Mouse (Mus musculus) gastrocnemius, postnatal 36 days (tissue): ENCODE results near the gene E330021D16Rik. TPM values are rescaled to one million over a fixed set of nuclear protein-coding genes. Genes with fewer than 3 reads are reported as not detected.
"Not testable (repeated sequence)": the region's sequence is repeated elsewhere in the genome, so short reads cannot be mapped to it uniquely, and the experiment has no call there.

Experiments used
- DNase-seq, 2 experiments: peaks; one replicate each; pipeline ENCODE4 v3.0.0; 2022
- intact Hi-C: fragments of 180-260 bp; cut with DNase I; formaldehyde crosslinking; loops from one replicate; pipeline ENCODE4 v1.15.1; 2025
- long read RNA-seq, 2 experiments: library from polyadenylated mRNA; stranded (forward); transcript quantifications; one replicate each; pipeline ENCODE4 v2.0.0; 2021
- total RNA-seq, 2 experiments: library from RNA; stranded (reverse); gene quantifications; 2 replicates each; pipeline ENCODE4 v1.2.3; 2021

E330021D16Rik gene
- not detected for total RNA-seq
- long read RNA-seq, experiment 1 = 0 reads
- long read RNA-seq, experiment 2 = 0 reads

DNA sequence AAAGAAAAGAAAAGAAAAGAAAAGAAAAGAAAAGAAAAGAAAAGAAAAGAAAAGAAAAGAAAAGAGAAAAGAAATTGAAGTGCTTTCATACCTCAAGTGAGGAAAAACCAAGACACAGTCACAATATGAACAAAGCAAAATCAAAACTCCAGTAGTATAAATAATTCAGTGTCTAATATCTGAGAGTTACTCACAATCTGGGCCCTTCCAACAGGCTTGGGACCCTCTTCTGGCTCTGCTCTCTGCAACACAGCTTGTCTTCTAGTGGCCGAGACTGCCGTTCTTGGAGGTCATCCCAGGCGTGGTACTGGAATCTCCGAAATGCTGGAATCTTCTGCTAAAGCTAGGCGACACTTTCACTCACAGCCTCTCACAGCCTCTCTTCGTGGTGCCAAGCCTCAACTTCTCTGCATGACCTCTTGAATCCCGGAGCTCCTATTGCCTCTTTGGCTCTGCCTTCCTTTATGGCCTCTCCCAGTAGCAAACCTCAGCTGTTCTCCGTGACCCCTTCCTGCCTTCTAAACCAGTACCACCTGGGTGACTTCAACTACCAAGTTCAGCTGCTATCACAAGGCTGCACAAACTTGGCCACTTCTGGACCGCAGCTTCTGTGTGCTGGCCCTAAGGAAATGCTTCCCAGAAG, at the start of gene E330021D16Rik:
TSS of gene E330021D16Rik (minus strand) at position 437 of the 643 bp plus-strand sequence.
- intact Hi-C loops = no loop called here
- no peak for DNase-seq

DNA sequence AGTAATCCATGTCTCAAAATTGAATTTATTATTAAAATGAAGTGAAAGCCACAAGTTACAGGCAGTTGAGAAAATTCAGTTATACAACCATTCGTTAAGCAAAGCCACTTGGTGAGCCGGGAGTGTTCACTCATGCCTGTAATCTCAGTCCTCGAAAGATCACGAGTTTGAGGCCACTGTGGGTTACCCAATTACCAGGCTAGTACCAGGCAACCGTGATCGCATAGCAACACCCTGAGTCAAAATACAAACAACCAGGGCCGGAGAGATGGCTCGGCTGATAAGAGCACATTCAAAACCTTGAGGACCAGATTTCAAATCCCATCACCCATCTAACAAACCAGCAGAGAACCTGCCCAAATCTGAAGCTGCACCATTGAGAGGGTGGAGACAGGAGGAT, 49.7 kb upstream of the E330021D16Rik start:
- DNase-seq = no peak
- intact Hi-C loops = loop anchor here (5.0 kb wide), 1 partner anchor 43 kb away; no protein-coding TSS in a partner anchor

GRCm38 (mm10) chr6:136464121-136464621, 48.8 kb upstream of the E330021D16Rik start:
- no peak for DNase-seq
- intact Hi-C loops = loop anchor here (5.0 kb wide), 1 partner anchor 278 kb away; no protein-coding TSS in a partner anchor

- intact Hi-C loops = loop anchor here (5.0 kb wide), 1 partner anchor 279 kb away; no protein-coding TSS in a partner anchor
These were observed 48.1 kb upstream of the E330021D16Rik start for GRCm38 (mm10) chr6:136463491-136463890.

DNA sequence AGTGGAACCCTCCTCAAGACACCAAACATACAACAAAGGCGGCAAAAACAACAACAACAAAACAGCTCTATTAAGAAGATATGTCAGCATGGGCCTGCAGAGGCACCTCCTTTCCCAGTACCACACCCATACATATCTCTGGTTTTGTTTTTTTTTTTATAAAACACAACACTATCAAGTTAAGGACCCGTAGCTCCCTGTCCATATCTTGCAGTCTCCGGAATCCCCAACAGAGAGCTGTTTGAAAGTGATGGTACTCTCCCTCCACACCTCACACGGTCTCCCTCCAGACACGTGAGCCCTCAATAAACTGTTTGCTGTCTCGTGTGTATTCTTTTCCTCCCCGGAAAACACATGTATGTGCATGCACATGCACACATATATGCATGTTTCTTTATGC, 43.8 kb upstream of the E330021D16Rik start:
- intact Hi-C loops = no loop called here
- no peak for DNase-seq

More at GRCm38 (mm10) chr6:136463491-136463890, 48.1 kb upstream of the E330021D16Rik start:
- no peak for DNase-seq

- intact Hi-C loops = no loop called here
- DNase-seq = no peak
These were observed 40.9 kb upstream of the E330021D16Rik start for GRCm38 (mm10) chr6:136456302-136456701.

- DNase-seq = no peak
- intact Hi-C loops = no loop called here
These were observed 40.3 kb upstream of the E330021D16Rik start for GRCm38 (mm10) chr6:136455696-136456095.

DNA sequence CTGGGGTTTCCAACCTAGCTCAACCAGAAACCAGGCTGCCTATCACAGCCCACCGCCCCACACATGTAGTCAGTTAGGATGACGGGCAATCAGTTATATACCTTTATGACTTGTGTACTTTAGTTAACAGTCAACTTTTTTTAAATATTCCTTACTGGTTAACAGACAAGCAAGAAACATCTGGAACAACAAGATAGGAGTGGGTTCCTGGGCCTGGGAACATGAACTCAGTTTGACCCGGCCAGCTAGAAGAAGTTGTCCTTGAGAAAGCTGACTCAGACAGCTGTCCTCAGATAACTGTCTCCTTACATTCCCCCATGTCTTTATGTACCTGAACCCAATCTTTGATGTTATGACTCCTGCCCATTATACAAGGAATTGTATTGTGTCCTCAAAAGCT, 37.3 kb upstream of the E330021D16Rik start:
- intact Hi-C loops = no loop called here
- DNase-seq = no peak

GRCm38 (mm10) chr6:136450863-136451262, 35.5 kb upstream of the E330021D16Rik start:
- DNase-seq = no peak
- intact Hi-C loops = no loop called here

GRCm38 (mm10) chr6:136449930-136450329, 34.6 kb upstream of the E330021D16Rik start:
- no peak for DNase-seq
- intact Hi-C loops = no loop called here

DNA sequence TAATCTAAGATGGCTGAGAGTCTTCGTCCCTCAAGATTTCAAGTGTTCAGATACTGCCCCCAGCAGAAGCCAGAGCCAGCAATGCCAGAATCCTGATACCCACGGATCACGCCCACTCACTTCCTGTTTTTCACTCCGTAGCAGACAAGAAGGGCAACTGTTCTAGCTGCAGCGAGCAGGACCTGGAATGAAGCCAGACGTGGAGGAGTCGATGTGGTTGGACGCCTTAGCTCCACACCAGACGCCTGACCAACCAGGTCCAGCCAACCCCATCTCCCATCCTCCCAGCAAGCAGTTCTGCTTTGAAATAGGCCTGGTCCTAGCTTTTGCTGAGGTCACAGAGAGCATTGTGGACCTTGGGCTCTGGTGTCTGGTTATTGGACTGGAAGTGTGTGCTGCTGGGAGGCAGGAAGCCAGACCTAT, 33.9 kb upstream of the E330021D16Rik start:
- intact Hi-C loops = no loop called here

DNA sequence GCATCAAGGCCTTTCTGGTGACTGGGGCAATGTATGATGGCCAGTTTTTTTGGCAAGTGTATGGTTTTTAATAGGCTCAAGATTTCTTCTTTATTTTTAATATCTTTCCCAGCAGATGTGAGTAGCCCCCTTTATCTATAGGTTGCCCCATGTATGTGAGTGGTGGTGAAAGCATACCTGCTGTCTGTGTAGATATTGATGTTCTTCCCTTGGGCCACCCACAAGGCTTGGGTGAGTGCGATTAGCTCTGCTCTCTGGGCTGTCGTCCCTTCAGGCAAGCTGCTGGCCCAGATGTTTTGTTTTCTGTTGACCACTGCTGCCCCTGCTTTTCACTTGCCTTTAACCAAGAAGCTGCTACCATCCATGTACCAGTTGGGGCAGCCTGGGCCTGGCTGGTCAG, 23.8 kb upstream of the E330021D16Rik start:
- DNase-seq, intact Hi-C loops: not testable (repeated sequence)

More for the DNA sequence above, 33.9 kb upstream of the E330021D16Rik start:
- DNase-seq = no peak

GRCm38 (mm10) chr6:136436151-136436550, 20.8 kb upstream of the E330021D16Rik start:
- intact Hi-C loops, DNase-seq: not testable (repeated sequence)

DNA sequence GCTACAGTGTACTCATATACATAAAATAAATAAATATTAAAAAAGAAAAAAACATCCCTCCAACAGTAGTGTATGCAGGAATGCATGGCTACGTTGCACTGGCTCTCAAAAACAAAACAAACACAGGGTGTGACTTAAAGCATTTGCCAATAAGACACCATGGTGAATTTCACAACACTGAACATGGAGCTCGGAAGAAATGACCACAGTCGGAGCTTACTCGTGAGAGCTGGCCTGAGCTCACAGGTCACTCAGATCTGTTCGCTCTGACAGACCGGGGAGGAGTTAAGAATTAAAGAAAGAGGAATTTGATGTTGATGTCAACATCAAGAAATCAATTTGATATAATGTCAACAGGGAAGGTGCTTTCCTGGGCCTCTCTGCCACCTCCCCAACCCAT, 18.2 kb upstream of the E330021D16Rik start:
- intact Hi-C loops = no loop called here

GRCm38 (mm10) chr6:136431896-136432248, 16.5 kb upstream of the E330021D16Rik start:
- no peak for DNase-seq
- intact Hi-C loops = no loop called here

More for the DNA sequence above, 18.2 kb upstream of the E330021D16Rik start:
- no peak for DNase-seq

GRCm38 (mm10) chr6:136431169-136431895, 16.0 kb upstream of the E330021D16Rik start:
- intact Hi-C loops = no loop called here
- no peak for DNase-seq

DNA sequence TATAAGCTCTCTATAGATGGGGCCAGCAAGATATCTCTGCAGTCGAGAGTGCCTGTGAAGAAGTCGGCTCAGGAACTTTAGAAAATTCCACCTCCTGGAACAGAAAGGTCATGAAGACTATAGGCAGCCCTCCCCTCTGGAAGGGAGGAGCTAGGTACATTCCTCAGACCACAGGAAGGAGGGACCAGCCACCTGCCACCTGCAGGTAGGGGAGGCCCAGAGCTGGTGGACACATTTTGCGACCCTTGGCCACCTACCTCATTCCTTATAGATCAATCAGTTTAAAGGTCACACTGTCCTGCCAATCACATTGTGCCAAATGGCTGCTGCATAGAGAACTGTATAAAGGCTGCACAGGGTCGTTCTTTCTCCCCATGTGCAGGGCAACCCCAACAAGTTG, 14.1 kb upstream of the E330021D16Rik start:
- no peak for DNase-seq
- intact Hi-C loops = loop anchor here (10.0 kb wide), 1 partner anchor 165 kb away; no protein-coding TSS in a partner anchor

DNA sequence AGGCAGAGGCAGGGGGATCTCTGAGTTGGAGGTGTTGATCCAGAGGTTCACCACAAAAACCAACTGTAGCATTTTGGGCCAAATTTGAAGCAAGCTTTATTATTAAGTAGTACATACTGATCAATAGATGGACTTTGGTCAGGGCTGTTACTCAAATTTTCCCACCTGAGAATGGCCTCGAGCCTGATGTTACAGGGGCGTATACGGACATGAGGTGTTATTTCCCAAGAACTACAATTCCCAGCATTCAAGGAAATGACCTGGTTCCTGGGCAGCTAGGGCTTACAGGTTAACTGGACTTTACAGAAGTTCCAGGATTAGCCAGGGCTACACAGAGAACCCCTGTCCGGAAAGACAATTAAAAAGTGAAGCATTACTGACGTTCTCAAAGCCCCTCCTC, 13.0 kb upstream of the E330021D16Rik start:
- intact Hi-C loops = loop anchor here (10.0 kb wide), 1 partner anchor 166 kb away; no protein-coding TSS in a partner anchor
- no peak for DNase-seq

DNA sequence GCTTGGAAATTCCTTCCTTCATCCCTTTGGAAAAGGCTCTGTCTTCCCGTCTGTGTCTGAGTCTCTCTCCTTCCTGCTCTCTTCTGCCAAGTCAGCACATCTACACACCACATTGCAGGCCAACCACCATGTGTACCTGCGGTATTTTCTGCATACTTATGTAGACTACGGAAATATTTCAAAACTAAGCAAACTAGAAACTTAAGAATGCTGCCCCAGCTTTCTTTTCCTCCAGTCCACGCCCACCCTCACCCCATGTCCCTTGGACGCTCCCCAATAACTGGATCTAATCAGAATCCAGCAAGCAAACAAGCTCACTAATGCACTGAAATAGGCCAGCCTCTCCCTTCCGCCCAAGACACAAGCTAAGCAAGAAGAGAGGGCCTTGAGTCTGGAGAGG, 11.9 kb upstream of the E330021D16Rik start:
- intact Hi-C loops = loop anchor here (10.0 kb wide), 1 partner anchor 168 kb away; no protein-coding TSS in a partner anchor
- DNase-seq = no peak

DNA sequence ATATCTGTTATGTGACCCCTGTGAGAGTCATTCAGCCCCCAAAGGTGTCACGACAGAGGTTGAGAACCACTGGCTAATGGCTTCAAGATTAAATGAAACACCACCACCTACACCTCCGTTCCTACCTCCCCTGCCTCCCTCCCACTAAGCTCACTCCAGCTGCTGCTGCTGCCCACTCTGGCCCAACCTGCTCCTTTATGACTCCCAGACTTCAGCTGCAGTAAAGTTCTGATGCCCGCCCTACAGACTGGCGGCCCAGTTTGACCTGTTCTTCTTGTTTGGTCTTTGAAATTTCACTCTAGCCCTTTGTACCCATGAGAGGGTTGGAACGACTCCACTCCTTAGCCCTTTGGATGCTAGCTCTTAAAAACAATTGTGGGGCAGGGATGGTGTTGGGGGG, 10.6 kb upstream of the E330021D16Rik start:
- intact Hi-C loops = loop anchor here (10.0 kb wide), 1 partner anchor 169 kb away; no protein-coding TSS in a partner anchor
- DNase-seq = no peak

- DNase-seq = no peak
- intact Hi-C loops = loop anchor here (5.0 to 10.0 kb wide), 3 partner anchors 43 to 298 kb away; no protein-coding TSS in a partner anchor
These were observed 8.8 kb upstream of the E330021D16Rik start for GRCm38 (mm10) chr6:136424166-136424565.
